Mouse (Mus musculus) olfactory bulb, adult 2 months (tissue): Measurements from ENCODE around the gene Dtwd1. TPM values are rescaled to one million over a fixed set of nuclear protein-coding genes. Genes with fewer than 3 reads are reported as not detected.

ENCODE experiments used
- H3K27ac ChIP-seq: fragments of 200-500 bp; 2 replicates; pipeline ENCODE4 v1.5.1; 2012; ENCODE audit warnings: low read depth, low read length; ENCODE audit not compliant: insufficient read depth
- H3K4me1 ChIP-seq: fragments of 200-500 bp; 2 replicates; pipeline ENCODE4 v1.6.1; 2012; ENCODE audit warnings: low read length; ENCODE audit not compliant: control insufficient read depth, insufficient read depth
- H3K4me3 ChIP-seq: fragments of 200-500 bp; 2 replicates; pipeline ENCODE4 v1.5.1; 2012; ENCODE audit warnings: mild to moderate bottlenecking, low read depth, low read length, moderate library complexity; ENCODE audit not compliant: insufficient read depth
- CTCF ChIP-seq: fragments of 200-500 bp; IDR thresholded peaks from 2 replicates; pipeline ENCODE4 v1.5.1; 2012; ENCODE audit warnings: low read depth, mild to moderate bottlenecking, low read length, moderate library complexity; ENCODE audit not compliant: insufficient read depth
- POLR2A ChIP-seq: fragments of 200-500 bp; IDR thresholded peaks from 2 replicates; pipeline ENCODE4 v1.6.1; 2012; ENCODE audit warnings: mild to moderate bottlenecking, low read depth, low read length, moderate library complexity; ENCODE audit not compliant: insufficient read depth
- WGBS: fragments of 180-500 bp; shearing (Covaris S2); methylation state at CpG from one replicate; pipeline ENCODE4 v1.1.7; 2018; 5-methylcytosine and 5-hydroxymethylcytosine counted together
- polyA plus RNA-seq: library from polyadenylated mRNA; stranded (reverse); fragments of >200 nt; gene quantifications from 2 replicates; pipeline ENCODE4 v1.2.4, GENCODE M21; 2012; ENCODE audit warnings: low replicate concordance; ENCODE audit not compliant: missing spikeins, insufficient read depth, insufficient read length

The Dtwd1 gene
- not detected in 2 replicates for polyA plus RNA-seq

DNA sequence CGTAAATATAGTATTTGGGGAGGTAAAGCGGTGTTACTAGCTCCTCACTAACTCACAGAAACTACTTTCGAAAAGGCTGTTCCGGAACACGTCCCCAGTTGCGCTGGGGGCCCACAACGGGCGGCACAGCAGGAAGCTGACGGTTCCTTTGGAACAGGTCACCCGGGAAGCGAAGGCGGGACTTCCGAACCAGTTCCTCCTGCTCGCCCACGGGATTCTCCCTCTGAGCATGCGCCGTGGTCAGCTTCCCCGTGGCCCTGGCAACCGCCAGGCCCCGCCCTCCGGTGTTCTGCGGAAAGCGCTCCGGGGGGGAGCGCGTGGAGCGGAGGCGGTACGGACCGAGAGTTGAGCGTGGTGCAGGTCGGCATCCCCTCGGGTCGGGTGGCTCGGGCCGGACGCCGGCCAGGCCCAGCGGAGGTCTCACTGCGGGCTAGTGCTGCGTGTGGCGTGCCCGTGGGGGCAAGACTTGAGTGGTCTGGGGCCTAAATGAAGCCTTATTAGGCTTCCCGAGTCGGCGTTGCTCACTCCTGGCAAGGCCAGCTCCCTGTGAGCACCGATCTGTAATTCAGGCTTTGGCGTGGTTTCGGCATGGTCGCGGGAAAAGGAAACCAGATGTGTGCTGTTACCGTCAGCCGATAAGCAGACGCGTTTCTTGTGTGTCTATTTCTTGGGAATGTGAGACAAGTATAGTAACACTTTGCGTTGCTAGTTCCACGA lies at the start of gene Dtwd1, which contains the start of gene Fam227b:
TSS of gene Dtwd1 (plus strand) at position 287 of the 717 bp plus-strand sequence.
TSS of gene Fam227b (minus strand) at position 150 of the 717 bp plus-strand sequence.
- WGBS = under 1% methylated on average over 57 of the region's 57 CpGs
- TF ChIP-seq CTCF (no peak), POLR2A (peak; percentile 85)
- H3K27ac ChIP-seq = peak within 1 kb of the TSS; percentile 50
- H3K4me1 ChIP-seq = no peaks in the 10 kb centered on the region
- peak within 1 kb of the TSS; percentile 79 for H3K4me3 ChIP-seq

DNA sequence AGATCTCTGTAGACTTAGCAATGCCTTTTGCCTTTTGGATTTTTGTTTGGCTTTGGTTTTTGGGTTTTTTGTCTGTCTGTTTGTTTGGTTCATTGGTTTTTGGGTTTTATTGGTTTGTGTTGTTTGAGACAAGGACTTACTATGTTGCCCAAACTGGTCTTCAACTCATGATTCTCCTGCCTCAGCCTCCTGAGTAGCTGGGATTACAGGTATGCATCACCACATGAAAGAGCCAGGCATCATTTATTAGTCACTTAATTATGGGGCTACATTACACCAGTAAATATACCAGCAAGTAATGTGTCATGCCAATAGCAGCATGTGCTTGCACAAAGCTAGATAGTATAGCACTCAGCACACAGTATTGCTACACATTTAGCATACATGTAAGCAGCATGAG lies 4.2 kb upstream of the Dtwd1 start:
- no peak overlapping the region for H3K4me3 ChIP-seq
- no peak overlapping the region for H3K27ac ChIP-seq
- TF ChIP-seq POLR2A = no peak
- H3K4me1 ChIP-seq = no peaks in the 10 kb centered on the region

DNA sequence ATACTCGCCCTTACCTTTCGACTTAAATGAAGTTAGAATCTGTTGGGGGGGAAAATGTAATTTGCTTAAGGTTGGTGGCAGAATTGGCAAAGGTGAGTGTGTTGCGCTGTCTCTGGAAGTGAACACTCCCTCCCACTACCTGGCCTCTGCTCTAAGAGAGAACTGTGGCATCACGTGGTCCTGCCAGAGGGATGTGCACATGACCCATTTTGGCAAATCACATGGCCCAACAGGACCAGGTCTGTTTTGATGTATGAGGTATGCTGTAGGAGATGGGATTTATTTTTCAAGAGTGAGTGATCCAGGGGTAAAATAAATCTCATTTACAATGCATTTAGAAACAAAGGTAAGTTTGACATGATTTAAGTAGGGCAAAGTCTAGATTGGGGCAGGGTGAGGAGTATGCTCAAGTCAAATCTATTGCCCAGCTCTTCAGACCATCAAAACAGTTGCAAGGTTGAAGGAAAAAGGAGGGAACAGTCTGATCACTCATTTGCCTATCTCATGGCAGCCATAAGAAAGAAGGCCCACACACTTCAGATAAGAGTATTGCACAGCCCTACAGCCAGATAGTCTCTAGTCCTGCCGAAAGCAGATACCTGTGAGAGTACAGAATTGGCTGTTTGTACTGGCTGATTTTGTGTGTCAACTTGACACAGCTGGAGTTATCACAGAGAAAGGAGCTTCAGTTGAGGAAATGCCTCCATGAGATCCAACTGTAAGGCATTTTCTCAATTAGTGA lies 13.5 kb downstream of the Dtwd1 start:
- no peak overlapping the region for H3K27ac ChIP-seq

GRCm38 (mm10) chr2:126166335-126166734 lies 14.4 kb downstream of the Dtwd1 start:
- no peak overlapping the region for H3K4me3 ChIP-seq
- H3K27ac ChIP-seq = no peak overlapping the region
- H3K4me1 ChIP-seq = no peaks in the 10 kb centered on the region
- TF ChIP-seq POLR2A (no peak), CTCF (no peak)

More for the DNA sequence above, 13.5 kb downstream of the Dtwd1 start:
- H3K4me3 ChIP-seq = no peak overlapping the region
- WGBS = 96% methylated on average over 5 of the region's 5 CpGs
- no peak for TF ChIP-seq CTCF
- no peak for TF ChIP-seq POLR2A
- no peaks in the 10 kb centered on the region for H3K4me1 ChIP-seq

- TF ChIP-seq CTCF (no peak), POLR2A (no peak)
- 69% methylated on average over 8 of the region's 8 CpGs for WGBS
- H3K27ac ChIP-seq = no peak overlapping the region
- H3K4me3 ChIP-seq = no peak overlapping the region
- no peaks in the 10 kb centered on the region for H3K4me1 ChIP-seq
Measured at GRCm38 (mm10) chr2:126166848-126167617, 15.1 kb downstream of the Dtwd1 start.

DNA sequence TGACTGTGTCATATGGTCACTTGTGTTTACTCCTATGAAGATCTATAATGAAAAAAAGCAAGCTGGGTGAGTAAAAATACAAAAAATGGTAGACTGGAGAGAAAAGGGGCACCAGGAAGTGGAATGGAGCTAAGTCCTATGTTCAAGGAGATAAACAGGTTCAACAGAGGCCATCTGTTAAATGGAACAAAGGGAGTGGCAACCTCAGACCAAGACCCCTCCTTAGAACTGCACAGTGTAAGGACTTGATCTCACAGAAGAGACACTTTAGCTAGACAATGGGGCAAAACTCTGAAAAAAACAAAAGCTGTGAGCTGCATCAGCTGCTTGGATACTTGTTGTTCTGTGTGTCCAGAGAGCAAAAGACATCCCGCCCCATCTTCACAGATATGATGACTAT lies 19.5 kb downstream of the Dtwd1 start:
- Histone ChIP-seq H3K4me1 (no peaks in the 10 kb centered on the region), H3K27ac (no peak overlapping the region), H3K4me3 (no peak overlapping the region)
- WGBS = 95% methylated on average over 1 of the region's 1 CpGs
- no peak for TF ChIP-seq CTCF
- no peak for TF ChIP-seq POLR2A

DNA sequence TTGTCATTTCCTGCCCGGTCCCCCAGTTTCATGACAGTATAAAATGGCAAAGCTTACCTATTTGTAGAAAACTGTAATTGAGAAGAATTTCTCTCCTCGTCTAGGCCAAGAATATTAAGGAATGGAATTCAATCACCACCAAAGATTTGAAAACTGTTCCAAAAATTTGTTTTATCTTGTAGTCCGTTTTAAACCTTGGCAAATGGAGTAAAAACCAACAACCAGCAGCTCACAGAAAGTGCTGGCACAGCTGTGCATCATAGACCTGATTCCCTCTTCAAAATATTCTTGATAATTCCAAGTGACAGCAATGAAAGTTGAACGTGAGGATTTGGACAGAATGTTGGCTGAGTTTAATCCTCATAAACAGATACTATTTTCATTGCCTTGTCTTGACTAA lies 39.4 kb downstream of the Dtwd1 start:
- Histone ChIP-seq H3K4me1 (no peaks in the 10 kb centered on the region), H3K4me3 (no peak overlapping the region), H3K27ac (no peak overlapping the region)
- WGBS = 64% methylated on average over 4 of the region's 4 CpGs
- TF ChIP-seq CTCF (no peak), POLR2A (no peak)

DNA sequence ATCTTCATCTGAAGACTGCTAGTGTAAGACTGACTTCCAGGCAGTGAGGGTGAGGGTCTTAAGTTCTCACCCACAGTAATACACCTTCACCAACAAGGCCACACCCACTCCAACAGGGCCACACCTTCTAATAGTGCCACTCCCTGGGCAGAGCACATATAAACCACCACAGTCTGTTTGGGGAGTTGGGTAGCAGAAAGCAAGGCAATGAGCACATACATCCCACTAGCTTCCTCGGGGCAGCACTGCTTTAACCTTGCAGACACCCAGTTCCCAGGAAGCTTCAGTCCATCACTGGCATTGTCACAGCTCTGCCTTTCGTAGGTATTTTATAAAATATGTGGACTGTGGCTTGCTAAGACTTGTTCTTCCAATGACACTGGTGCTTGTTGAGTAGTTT lies 40.2 kb downstream of the Dtwd1 start:
- H3K4me3 ChIP-seq = no peak overlapping the region
- WGBS = 86% methylated on average over 2 of the region's 2 CpGs
- TF ChIP-seq CTCF (no peak), POLR2A (no peak)
- H3K27ac ChIP-seq = no peak overlapping the region
- H3K4me1 ChIP-seq = no peaks in the 10 kb centered on the region
